Mouse (Mus musculus): ENCODE results near the gene Mgmt.

Mgmt gene

DNA sequence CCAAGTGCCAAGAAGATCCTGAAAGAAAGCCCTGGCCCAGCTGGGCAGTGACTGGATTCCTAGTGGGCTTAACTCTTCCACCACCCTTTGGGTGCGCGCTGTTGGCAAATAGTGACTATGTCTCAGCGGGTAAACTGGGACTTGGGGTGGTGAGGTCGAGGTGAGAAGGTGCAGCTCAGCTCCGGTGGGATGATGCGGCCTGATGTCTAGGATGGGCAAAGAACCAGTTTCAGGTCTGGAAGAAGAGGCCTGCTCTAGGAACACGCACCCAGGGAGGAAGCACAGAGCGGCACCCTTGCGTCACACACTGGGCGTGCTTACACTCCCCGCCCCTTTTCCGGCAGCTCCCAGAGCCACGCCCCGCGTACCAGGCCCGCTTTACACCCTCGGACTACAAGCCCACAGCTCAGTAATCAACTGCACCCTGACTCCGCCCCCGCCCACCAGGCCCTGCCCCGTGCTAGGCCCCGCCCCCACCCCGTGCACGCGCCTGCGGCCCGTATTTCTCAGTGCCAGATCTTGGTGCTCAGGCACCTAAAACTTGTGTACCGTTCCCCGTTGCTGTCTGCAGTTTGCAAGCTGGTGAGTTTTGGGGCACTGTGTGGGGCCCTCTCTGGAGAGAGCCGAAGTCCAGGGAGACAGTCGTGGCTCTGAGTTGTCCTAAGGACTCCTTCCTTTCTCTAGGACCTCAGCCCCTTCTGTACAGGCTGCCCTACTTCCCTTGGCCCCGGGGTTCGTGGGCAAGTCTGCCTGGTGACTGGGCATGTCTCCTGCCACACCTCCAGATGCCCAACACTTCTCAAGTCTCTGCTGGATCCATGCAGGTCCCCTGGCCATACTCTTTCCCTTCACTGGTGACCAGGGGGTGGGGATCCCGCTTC is at the start of gene Mgmt:
Gene Mgmt, plus strand, starts transcription at position 509 of the 881 bp plus-strand sequence.
- peak; percentile 95 to 97 for DNase-seq (ENCODE audit: inconsistent age in 2 of 2, low spot score in 1 of 2)

- no peak for DNase-seq (ENCODE audit: inconsistent age in 2 of 2, low spot score in 1 of 2)
Measured at GRCm38 (mm10) chr7:136844835-136845234, 49.6 kb upstream of the Mgmt start.

- DNase-seq (ENCODE audit: inconsistent age in 2 of 2, low spot score in 1 of 2): no peak
Measured at GRCm38 (mm10) chr7:136845321-136845720, 49.1 kb upstream of the Mgmt start.

DNA sequence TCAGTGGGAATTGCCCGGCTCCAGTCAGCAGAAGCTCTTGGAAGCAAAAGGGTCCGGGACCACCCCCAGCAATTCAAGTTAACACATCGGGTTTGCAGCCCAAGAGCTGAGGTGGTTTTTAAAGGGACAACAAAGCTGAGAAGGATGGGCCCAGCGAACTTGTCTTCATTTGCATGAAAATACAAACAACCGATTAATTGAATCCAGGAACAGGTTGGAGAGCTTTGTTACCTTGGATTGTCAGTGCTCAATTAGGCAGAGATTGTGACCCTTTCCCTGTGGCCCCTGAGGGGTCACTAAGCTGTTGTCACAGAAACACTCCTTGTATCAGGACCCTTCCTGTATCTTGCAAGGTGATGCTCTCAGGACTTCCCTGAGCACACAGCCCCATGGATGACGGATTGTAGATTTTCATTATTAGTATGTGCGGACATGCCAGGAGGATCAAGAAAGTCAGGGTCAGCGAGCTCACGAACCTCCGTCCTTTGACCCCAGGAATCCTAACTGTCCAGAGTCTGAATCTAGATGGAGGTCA is 48.3 kb upstream of the Mgmt start:
- no peak for DNase-seq (ENCODE audit: inconsistent age in 2 of 2, low spot score in 1 of 2)

DNA sequence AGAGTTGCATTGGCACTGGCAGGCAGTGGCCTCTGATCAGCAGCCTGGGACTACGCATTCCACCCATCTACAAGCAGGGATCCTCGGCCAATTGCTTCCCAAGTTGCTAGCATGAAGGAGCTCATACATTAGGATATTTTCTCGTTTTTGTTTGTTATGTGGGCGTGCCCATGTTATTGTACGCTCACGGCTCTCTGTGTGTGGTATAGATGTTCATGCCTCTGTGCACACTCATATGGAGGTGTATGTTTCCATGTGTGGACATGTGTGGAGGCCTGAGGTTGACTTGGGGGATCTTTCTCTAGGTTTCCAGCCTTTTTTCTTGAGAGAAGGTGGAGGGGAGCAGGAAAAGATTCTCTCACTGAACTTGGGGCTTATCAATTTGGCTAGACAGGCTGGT is 46.8 kb upstream of the Mgmt start:
- DNase-seq (ENCODE audit: inconsistent age in 2 of 2, low spot score in 1 of 2): no peak

GRCm38 (mm10) chr7:136848761-136849160 is 45.7 kb upstream of the Mgmt start:
- no peak for DNase-seq (ENCODE audit: inconsistent age in 2 of 2, low spot score in 1 of 2)

DNA sequence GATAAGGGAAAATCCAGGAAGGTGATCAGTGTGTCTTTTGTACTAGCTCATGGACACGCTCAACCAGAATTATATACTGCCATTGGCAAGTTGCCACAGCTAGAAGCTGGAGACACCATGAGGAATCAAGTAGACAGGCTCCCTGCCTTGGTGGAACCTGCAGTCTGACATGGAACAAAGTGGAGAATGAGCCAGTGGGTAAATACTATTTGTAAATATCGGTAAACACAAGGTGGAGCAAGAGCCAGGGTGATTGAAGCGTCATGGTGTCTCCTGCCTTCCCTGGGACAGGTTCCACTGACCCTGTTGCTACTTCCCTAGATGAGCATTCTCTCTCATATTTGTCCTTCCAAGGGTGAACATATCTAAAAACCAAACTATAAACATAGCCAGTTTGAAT is 44.6 kb upstream of the Mgmt start:
- no peak for DNase-seq (ENCODE audit: inconsistent age in 2 of 2, low spot score in 1 of 2)

GRCm38 (mm10) chr7:136850339-136850738 is 44.1 kb upstream of the Mgmt start:
- no peak for DNase-seq (ENCODE audit: inconsistent age in 2 of 2, low spot score in 1 of 2)

DNA sequence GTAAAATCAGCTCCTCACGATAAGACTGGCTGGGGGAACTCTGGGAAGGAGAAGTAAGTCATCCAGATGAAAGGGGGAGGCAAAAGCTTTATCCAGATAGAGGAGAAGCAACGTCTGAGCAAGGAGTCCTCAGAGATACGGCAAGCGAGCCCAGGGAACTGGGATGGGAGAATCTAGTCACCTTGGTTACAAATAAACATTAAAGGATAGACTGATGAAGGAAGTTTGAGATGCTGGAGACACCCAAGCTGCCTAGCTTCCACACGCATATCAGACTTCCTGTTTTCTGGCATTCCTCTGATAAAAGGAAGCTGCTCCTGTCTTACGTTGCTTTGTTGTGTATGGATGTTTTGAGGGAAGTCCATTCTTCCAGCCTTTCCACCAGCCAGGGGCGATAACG is 42.5 kb upstream of the Mgmt start:
- no peak for DNase-seq (ENCODE audit: inconsistent age in 2 of 2, low spot score in 1 of 2)

GRCm38 (mm10) chr7:136852721-136853120 is 41.7 kb upstream of the Mgmt start:
- peak; percentile 9 to 30 for DNase-seq (ENCODE audit: inconsistent age in 2 of 2, low spot score in 1 of 2)

- no peak for DNase-seq (ENCODE audit: inconsistent age in 2 of 2, low spot score in 1 of 2)
Measured at GRCm38 (mm10) chr7:136864677-136865463, 29.5 kb upstream of the Mgmt start.

DNA sequence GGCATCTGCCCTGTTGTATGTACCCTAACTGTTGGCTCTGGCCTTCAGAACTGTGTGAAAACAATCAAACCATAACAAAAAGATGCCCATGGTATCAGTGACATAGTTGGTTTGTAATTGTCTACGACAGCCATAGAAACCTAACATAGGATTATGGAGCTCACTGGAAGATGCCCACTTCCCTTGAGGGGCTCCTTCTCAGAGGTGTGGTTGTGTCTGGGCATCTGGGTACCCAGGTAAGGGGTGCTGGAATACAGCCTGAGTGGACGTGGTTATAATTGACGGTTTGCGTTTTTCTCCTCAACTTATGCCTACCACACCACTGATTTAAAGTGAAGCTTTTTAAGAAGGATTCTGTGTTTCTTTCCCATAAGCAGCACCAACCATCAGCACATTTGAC is 28.5 kb upstream of the Mgmt start:
- DNase-seq (ENCODE audit: inconsistent age in 2 of 2, low spot score in 1 of 2): no peak

GRCm38 (mm10) chr7:136866535-136866934 is 27.9 kb upstream of the Mgmt start:
- no peak for DNase-seq (ENCODE audit: inconsistent age in 2 of 2, low spot score in 1 of 2)

GRCm38 (mm10) chr7:136871535-136871934 is 22.9 kb upstream of the Mgmt start:
- DNase-seq (ENCODE audit: inconsistent age in 2 of 2, low spot score in 1 of 2): no peak

- no peak for DNase-seq (ENCODE audit: inconsistent age in 2 of 2, low spot score in 1 of 2)
Measured at GRCm38 (mm10) chr7:136872059-136872458, 22.4 kb upstream of the Mgmt start.

DNA sequence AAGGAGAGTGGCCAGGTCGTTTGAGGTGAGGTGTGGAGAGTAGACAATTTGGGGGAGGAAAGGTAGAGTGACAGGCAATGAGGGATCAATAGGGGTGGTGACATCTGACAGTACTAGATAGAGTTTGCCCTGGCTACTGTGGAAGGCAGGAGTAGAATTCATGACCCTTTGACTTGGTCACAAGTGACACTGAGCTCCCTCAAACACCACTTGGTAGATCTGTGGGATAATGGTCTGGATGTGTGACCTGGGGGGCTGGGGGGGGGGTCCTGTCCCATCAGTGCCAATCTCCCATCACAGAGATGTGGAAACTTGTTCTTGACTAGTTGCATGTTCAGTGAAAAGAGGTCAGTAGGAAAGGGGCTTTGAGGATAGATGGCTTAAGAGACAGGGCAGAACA is 20.0 kb upstream of the Mgmt start:
- DNase-seq (ENCODE audit: inconsistent age in 2 of 2, low spot score in 1 of 2): no peak

DNA sequence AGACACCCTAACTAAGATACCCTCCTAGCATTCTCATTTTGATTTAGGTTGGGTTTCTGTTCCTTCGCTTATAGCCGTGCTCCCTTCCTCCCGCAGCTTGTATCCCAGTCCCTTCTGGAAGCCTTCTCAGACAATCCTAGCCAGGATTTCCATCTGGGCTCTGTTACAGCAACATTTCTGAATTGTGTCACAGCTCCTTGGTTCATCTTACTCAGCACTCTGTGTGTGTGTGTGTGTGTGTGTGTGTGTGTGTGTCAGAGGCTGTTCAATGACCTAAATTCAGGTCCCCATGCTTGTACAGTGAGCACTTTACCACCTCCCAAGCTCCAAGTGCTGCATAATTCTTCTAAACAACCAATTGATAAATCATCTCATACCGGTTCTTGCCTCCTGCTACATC is 14.0 kb upstream of the Mgmt start:
- no peak for DNase-seq (ENCODE audit: inconsistent age in 2 of 2, low spot score in 1 of 2)

GRCm38 (mm10) chr7:136888161-136888560 is 6.3 kb upstream of the Mgmt start:
- no peak for DNase-seq (ENCODE audit: inconsistent age in 2 of 2, low spot score in 1 of 2)

GRCm38 (mm10) chr7:136895356-136895755 is 942 bp downstream of the Mgmt start:
- peak in 1 of 2 experiments; percentile 35 for DNase-seq (ENCODE audit: inconsistent age in 2 of 2, low spot score in 1 of 2)

GRCm38 (mm10) chr7:136895851-136896250 is 1.4 kb downstream of the Mgmt start:
- peak in 1 of 2 experiments; percentile 26 for DNase-seq (ENCODE audit: inconsistent age in 2 of 2, low spot score in 1 of 2)

GRCm38 (mm10) chr7:136897481-136897880 is 3.1 kb downstream of the Mgmt start:
- no peak for DNase-seq (ENCODE audit: inconsistent age in 2 of 2, low spot score in 1 of 2)

DNA sequence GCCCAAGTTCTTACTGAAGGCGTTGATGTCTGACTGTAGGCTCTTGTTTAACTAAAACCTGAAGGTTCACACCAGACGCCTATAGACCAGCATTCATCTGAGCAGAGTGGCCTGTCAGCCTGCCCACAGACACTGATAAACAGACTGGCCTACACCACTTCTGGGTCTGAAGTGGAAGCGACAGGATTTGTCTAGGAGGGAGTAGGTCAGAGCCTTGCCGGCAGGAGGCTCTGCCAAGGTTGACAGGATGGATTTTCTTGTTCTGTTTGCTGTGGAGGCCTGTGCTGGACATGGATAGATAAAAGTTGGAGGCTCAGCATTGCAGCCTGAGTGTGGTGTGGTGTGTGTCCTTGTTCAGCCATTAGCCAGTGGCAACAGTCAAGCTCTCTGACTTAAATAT is 3.6 kb downstream of the Mgmt start:
- DNase-seq (ENCODE audit: inconsistent age in 2 of 2, low spot score in 1 of 2): no peak
